Mouse (Mus musculus) liver (tissue): ENCODE data around the gene Cenpj.

Experiments used
- DNase-seq: peaks from one replicate; pipeline ENCODE4 v3.0.0-alpha.2; 2020; ENCODE audit warnings: mixed read lengths

Cenpj gene

DNA sequence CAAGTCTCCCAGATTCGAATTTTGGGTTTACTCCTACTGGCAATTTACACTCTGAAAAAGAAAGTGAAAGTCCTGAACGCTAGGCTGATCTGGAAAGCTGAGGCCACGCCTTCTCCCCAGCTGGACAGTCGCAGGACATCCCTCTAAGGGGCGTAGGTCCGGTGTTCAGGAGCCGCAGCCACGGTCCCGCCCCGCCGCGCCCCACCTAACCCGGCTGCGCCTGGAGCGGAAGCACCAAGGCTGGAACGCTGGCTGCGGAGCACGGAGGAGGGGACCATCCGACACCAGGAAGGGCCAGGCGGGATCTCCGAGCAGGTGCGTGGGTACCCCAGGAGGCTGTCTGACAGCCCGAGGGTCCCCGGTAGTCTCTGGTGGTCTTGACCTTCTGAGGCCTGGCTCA, at the start of gene Cenpj, which contains the start of gene Parp4:
Cenpj (minus strand) TSS at position 10 of the 400 bp plus-strand sequence.
Parp4 (plus strand) TSS at position 204 of the 400 bp plus-strand sequence.
- peak; percentile 92 for DNase-seq

DNA sequence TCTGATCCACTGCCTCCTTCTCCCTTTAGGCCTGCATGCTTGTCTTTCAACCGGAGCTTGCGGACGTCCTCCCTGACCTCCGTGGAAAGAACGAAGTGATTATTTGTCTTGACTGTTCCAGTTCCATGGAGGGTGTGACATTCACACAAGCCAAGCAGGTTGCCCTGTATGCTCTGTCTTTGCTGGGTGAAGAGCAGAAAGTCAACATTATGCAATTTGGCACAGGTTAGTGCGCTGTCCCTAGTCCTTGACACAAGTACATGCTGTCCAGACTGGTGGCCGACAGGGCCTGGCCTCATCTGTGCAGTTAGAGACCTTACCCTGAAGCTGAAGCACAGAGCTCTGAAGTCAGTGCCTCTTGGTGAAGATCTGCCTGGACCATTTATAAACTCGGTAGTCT, 45.2 kb upstream of the Cenpj start:
- DNase-seq = peak; percentile 18

DNA sequence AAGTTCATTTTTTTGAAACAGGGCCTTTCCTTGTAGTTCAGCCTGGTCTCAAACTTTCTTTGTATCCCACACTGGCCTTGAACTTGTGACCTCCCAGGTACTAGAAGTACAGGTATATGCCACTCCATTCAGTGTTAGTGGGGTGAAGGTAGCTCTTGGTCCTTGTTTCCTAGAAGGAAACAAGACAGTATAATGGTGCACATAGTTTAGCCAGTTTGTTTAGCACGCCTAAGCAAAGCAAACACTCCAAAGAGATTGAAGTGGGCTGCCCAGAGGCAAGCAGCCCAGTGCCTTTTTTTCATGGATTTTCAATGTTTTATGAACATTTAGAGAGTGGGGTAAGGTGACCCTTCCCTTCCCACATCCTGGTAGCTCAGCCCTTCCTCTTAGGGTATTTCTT, 42.2 kb upstream of the Cenpj start:
- DNase-seq = no peak

DNA sequence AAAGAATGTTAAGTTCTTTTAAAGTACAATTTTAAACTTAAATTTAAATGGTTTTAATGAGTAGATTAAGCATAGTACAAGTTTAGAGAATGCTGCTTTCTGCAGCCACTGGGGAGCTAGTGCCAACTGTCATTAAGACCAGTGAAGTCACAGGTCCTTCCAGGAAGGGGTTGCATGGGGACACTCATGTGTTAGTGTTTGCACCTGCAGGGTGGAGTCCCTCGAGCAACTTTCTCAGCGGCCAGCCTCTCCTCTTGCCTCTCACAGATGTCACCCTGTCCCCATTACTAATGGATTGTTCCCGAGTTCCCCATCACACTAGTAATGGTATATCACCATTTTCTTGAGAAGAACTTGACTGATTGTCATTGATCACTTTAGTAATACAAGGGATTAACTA, 38.0 kb upstream of the Cenpj start:
- no peak for DNase-seq

DNA sequence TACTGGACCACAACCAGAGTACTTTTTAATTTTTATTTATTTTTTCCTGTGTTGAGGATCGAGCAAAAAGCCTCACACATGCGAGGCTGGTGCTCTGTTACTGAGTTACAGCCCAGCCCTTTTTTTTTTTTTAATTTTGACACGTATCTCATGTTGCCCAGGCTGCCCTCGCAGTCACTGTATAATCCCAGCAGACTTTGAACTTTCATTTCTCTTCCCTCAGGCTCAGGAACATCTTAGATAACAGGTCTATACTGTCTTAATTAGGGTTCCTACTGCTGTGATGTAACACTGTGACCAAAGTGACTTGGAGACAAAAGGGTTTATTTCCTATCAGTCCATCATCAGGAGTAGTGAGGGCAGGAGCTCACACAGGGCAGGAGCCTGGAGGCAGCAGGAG, 29.9 kb upstream of the Cenpj start:
- no peak for DNase-seq

DNA sequence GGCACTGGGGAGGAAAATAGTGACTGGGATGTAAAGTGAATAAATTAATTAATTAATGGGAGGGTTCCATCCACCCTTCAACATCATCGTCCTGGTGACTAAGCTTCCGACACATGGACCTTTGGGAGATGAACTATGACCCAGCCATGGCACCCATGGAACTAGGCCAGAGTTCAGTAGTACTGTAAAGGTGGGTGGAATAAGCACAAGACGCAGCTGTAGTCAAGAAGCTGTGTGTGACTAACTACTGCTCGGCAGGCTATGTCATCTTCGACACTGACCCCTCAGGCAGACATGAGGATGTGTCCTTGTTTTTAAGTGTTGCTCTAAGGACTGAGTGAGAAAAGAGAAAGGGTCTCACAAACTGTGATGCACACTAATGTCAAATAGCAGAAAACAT, 29.2 kb upstream of the Cenpj start:
- no peak for DNase-seq

DNA sequence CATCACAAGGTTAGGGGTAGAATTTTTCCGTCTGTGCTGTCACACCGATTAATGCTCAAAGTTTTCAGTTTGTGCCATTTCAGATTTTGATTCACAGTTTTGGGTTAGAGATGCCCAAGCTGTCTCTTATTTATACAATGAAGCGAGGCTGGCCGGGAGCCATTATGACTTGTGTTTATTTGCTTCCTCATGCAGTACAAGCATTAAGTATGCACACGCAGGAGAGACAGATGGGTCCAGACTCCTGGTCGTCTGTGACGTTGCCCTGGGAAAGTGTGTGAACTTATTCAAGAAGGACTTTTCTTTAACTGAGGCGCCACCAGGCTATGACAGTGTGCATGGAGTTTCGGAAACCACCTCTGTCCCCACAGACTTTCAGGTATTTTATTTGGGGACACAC, 26.8 kb upstream of the Cenpj start:
- no peak for DNase-seq

DNA sequence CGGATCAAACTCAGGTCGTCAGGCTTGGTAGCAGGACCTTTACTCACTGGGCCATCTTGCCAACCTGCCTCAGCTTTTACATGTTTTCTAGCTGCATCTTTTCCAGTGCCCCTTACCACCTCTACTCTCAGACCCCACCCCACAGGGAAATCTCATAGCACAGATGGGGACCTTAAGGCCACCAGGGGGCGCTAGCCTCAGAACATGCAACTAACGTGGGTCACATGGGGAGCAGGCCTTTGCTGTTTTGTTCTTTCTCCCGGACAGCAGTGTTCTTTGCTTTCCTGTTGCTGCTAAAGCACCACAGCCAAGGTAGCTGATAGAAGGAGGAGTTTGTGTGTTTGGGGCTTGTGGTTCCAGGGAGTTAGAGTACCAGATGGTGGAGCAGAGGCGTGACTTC, 23.5 kb upstream of the Cenpj start:
- peak; percentile 69 for DNase-seq

DNA sequence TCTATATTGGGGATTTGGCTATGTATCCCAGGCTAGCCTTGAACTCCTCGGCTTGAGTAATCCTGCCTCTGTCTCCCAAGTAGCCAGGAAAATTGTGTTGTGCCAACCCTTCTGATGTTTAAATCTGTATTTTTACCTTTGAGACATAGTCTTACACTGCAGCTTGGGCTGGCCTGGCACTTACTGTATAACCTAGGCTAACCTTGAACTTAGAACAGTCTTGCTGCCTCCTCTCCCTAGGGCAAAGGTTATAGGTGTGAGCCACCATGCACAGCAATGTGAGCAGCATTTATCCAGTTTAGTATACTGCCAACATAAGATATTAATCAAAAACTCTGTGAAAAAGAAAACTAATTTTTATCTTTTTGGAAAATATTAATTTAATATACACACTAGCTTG, 19.6 kb upstream of the Cenpj start:
- DNase-seq = no peak

DNA sequence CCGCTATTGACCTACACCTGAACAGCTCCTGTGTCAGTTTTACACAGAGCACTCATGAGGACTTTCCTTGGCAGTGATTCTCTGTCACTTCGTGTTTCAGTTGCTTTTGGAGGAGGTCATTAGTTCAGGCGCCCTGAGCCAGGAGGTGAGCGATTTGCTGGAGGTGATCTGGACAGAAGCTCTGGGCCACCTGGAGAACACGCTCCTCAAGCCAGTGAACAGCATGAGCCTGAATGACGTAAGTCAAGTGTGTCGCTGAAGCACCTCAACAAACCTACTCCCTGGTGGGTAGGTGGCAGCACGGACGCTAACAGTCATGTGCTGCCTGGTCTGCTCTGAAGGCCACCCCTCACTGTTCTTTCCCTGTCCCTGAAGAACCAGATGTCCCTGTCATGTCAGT, 17.0 kb upstream of the Cenpj start:
- no peak for DNase-seq

DNA sequence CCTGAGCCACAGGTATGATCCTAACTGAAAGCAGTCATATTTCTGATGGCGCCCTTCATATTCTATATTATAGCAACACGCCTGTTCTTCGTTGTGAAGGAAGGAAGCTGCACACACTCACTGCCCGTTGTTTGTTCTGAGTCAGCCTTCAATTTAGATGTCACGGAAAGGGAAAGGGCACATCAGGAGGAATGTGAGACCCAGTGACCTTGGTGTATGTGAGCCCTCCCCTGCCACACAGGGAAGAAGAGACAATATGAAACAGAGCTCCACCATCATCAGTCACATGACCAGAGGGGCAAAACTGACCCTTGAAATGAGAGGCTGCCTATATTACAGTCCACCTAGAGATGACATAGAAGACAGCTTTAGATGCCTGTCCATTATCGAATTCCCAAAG, 7.1 kb upstream of the Cenpj start:
- DNase-seq = no peak

DNA sequence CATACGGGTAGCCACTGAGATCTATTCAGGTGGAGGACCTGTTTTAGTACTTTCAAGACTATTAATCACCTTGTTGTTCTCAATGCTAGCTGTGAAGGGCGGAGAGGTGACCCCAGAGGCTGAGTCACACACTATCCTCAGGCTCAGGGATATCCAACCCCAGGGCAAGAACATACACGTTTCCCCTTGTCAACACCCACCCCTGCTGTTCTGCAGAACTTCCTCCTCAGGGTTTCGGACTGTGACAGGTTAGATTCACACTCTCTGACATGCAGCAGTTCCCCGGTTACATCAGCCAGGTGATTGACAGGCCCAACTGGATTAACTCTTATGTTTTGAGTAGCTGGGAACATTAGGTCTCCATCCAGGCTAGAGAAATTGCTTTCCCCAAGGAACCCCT, 5.9 kb upstream of the Cenpj start:
- no peak for DNase-seq

DNA sequence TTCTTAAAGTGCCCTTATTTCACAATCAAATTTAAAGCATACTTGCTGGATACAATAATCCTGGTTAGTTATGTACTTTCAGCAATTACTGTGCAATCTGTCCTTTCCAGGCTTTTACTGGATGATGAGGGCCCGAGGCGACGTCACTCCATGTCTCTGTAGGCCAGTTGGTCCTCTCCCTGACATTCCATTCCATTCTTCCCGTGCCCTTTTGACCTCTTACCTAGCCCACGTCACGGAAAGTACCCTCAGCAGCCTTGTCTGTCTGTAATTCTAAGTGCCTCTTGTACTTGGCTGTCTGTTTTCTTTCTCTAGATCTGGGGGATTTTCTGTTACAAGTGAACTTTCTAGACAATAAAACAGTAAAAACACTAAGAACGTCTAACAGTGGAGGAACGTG, 3.8 kb upstream of the Cenpj start:
- DNase-seq = no peak

DNA sequence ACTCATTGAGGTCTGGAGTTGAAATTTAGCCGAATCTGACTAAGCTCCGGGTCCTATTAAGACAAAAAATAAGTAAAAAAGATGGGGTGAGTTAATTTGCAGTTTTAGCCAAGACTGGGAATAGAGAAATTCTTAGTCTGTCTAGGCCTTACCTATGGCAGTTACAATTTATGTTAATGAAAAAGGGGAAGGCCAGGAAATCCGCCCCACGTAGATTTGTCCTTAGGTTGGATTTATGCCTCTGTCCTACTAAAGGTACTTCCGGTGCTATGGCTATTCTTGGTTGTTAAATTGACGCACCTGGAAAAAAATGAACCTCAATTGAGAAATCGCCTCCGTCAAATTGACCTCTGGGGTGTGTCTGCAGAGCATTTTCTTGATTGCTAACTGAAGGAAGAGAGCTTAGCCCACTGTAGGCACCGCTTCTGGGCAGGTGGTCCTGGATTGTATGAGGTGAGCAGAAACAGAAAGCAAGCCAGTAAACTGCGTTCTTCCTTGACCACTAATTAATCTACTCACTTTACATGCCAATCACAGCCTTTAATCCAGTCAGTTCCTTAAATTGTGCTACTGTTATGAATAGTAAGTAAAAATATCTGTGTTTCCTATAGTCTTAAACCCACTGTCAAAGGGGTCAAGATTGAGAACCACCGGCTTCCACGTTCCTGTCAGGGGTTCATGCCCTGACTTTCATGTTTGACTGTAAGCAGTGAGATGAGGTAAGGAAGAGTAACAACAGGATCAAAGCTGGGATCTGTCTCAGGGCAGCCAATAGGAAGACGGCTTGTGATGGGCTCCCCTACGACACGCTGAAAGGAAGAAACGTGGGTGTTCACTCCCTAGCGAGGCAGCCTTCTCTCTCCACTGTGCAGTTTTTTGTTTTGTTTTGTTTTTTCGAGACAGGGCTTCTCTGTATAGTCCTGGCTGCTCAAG, 1.0 kb upstream of the Cenpj start:
- DNase-seq = no peak

DNA sequence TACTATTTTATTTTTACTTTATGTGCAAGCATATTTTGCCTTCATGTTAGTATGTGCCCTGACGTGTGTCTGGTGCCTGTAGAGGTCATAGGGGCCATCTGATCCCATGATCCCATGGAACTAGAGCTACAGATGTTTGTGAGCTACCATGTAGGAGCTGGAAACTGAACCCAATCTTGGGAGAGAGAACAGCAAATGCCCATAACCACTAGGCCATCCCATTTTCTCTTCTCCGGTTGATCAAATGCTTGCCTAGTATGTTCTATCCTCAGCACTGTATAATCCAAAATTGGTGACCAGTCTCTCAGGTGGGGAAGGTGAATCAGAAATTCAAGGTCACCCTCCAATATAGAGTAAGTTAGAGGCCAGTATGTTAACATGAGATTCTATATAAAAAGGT, 2.7 kb downstream of the Cenpj start:
- no peak for DNase-seq

DNA sequence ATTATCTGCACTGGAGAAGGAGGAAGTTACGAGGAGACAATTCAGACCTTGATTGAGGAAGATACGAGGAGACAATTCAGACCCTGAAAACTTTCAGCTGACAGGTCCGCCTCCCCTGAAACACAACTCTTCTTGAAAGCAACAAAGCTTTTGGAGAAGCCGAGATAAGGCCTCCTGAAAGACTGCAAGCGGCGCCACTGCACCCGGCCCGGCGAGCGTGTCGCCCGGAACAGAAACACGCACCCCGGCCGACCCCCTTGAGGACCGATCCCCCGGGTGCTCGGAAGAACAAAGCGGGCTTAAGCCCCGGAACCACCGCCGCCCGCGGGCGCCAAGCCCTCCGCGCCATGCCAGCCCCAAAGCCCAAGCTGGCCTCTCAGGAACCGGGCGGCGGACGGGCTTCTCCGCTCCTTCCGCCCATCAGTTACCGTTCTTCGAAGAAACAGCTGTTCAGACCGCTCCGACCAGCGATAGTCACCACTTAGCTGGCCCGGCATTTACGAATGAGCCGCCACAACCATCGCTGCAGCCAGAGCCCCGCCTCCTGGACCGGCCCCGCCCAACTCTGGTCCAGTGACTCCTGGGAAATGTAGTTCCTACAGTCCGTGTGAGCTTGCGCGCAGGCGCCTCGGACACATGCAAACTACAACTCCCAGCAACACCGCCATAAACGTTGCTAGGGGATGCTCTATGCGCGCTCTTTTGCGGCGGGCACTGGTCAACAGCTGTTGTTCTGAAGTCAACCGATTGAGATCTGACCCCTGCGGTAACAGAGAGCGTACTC, 3.7 kb downstream of the Cenpj start:
- peak; percentile 98 for DNase-seq

DNA sequence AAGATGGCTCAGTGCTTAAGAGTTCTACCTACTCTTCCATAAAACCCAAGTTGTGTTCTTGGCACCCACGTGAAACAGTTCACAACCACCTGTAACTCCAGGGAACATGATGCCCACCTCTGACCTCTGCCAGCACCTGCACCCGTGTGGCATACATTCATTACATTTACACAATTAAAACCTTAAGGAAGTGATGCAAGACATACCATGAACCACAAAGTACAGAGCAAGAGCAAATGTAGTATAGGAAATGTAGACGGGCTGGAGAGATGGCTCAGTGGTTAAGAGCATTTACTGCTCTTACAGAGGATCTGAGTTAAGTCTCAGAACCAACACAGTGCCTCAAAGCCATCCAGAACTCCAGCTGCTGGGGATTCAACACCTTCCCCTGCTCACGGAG, 6.2 kb downstream of the Cenpj start:
- DNase-seq = no peak

DNA sequence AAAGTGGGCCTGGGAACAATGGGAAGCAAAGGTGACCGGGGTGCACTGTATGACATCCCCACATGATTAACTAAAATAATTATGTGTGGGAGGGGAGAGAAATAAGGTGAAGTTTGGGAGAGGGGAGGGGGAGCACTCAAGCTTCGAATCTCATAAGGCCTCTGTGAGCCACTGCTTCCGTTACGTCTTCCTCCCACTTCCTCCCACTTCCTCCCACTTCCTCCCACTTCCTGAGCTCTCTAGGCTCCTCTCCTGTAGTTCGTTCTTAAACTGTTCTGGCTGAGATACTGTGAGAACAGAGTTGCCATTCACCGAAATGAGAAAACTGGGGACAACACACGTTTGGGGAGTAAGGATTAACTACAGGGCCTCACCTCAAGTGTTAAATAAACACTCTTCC, 7.7 kb downstream of the Cenpj start:
- DNase-seq = no peak

DNA sequence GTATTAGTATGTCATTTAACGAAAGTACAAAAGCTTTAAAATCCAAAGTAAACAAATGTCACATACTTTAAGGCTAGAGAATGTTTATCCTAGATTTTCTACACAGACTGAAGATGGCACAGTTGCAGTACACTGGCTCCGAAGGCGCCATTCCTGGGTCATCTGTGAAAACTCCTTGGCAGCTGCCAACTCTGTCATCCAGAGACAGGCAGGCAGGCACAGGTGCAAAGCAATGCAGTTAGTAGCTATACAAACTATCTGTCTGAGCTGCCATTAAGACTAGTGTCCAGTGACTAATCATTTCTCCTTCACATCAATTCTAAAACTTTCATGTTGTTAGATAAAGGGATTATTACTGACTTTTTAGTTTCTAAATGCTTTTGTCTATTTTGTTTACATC, 16.1 kb downstream of the Cenpj start:
- no peak for DNase-seq

DNA sequence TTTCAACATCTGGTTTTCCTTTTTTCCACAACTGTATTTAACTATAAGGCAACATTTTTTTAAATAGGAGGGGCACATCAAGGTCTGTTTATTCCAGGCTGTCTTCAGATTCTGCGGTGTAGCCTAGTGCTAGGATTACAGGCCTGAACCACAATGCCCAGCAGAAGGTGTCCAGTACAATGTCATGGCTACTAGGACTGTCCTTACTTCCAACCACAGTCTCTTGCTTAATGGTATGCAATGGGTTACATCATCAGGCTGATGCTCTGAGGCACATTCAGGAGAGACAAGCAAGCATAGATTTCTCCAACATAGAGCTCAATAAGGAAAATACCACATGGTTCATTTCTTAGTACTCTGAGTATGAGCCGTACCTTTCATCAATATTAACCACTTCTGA, 20.5 kb downstream of the Cenpj start:
- no peak for DNase-seq

DNA sequence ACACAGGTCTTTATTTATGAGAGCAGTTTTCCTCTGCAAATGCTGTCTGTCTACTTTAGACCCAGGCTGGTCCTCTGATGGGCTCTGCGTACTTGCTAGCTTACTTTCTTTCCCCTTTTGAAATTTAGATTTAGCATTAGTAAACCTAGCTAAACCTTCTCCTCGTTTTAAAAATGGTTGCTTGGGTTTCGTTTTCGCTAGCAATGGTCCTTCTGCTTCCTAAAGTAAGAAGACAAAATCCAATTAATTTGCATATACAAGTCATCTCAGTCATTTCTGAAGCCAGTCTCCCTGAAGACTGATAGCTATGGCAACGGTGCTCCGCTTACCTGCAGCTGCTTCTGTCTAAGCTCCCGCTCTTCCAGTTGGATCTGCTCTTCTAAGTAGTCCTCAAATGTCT, 21.9 kb downstream of the Cenpj start:
- no peak for DNase-seq

DNA sequence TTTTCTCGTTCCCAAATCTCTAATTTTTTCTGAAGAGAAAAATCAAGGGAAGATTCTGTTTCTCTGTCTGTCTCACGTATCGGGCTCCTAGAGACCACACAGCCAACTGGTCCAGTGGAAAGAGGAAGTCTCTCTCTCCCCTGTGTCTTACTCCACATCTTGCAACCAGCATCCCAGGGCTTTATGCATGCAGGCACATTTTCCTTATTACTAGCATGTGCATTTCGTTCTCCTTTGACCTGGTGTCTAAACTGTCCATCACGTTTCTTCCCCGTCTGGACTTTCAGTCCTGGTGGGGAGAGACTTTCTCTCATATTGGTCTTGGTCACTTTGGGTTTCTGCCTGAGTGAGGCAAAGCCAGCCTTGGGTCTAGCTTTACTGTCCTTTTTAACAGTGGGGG, 22.3 kb downstream of the Cenpj start:
- no peak for DNase-seq

DNA sequence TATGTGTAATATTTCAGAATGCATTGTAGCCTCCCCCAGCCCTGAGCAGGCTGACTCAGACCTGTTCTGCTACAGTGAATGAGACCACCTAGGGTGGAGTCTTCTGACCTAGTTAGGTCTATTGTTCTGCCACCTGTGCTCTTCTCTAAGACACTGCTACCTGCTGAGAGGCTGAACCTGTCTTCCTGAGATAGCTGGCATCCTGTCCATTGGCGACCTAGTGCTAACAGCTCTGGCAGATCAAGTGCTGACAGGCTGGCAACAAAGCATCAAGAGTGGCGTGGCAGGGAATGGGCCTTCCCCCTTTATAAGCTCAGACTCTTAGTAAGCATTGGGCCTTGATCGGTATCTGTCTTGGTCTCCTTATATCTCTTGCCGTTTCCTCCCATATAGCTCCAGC, 24.3 kb downstream of the Cenpj start:
- no peak for DNase-seq

DNA sequence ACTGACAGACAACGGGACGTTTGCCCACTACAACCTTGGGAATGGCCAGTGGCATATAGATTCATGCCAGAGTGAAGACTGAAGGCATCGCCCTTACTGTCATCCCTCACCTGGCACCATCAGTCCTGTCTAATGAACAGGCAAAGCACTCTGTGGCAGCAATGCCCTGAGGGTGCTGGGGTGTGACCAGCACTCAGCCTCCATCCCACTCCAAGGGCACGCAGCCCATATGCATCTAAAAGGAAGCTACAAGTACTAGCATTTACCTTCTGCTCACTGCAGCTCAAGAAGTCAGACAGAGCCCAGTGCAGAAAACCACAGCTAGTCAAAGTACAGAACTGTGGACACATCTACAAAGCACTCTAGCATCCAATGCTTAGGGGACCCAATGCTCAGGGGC, 29.7 kb downstream of the Cenpj start:
- DNase-seq = no peak
